Mouse (Mus musculus) spleen, adult 10 weeks (tissue): ENCODE measurements around the gene Mecom. TPM values are rescaled to one million over a fixed set of nuclear protein-coding genes. Genes with fewer than 3 reads are reported as not detected.

ENCODE experiments used
- polyA plus RNA-seq: library from polyadenylated mRNA; stranded (reverse); fragments of 350-450 nt; fragmentation: Illumina TruSeq; extraction: RNeasy Lipid Tissue Mini Kit (QIAGEN cat#74804); gene quantifications from one replicate; pipeline ENCODE4 v1.2.3, GENCODE M21; 2015; ENCODE audit warnings: low replicate concordance; ENCODE audit not compliant: insufficient read depth

Gene Mecom
- 2.9 TPM for polyA plus RNA-seq

GRCm38 (mm10) chr3:30547908-30548307 is at the start of gene Mecom:
TSS of gene Mecom (minus strand) at chr3:30548008.

Other genes starting within 250 kb of the Mecom start
- not detected for gene Actrt3, start 51.9 kb upstream of the Mecom start, polyA plus RNA-seq
- 28.7 TPM for gene Mynn, start 54.1 kb upstream of the Mecom start, polyA plus RNA-seq
- not detected for gene Lrriq4, start 96.5 kb upstream of the Mecom start, polyA plus RNA-seq
- not detected for gene Lrrc34, start 99.9 kb upstream of the Mecom start, polyA plus RNA-seq
- gene Lrrc31, start 151.8 kb upstream of the Mecom start, polyA plus RNA-seq: not detected
- not detected for gene Samd7, start 198.3 kb upstream of the Mecom start, polyA plus RNA-seq
- gene Sec62, start 244.9 kb upstream of the Mecom start, polyA plus RNA-seq: 79.5 TPM